Mouse (Mus musculus): ENCODE results near the gene Fam229a. TPM values are rescaled to one million over a fixed set of nuclear protein-coding genes. Genes with fewer than 3 reads are reported as not detected.

Fam229a gene
- polyA plus RNA-seq, 2 experiments: 0.44 to 0.54 TPM

- H3K36me3 ChIP-seq (replicated peaks; ENCODE audit: control insufficient read depth, insufficient read depth, low read depth): no peaks in the 10 kb centered on the region
- H3K4me1 ChIP-seq (replicated peaks; ENCODE audit: control insufficient read depth in 2 of 2, insufficient read depth in 2 of 2, low read length in 1 of 2): peaks cover 0 to 20% of the 10 kb centered on the region in 2 experiments; a peak in 3 of 4 replicates
- H3K27ac ChIP-seq: peak overlapping the region; percentile 57
- H3K9ac ChIP-seq (replicated peaks): peak overlapping the region; percentile 62
- DNase-seq (ENCODE audit: low read depth in 3 of 3, low spot score in 3 of 3) (peak; percentile 53 to 55 (median 54)), ATAC-seq (ENCODE audit: insufficient read depth) (peak; percentile 75)
- peak; percentile 24; the same call in 1 of the 2 replicates for TF ChIP-seq CTCF (IDR thresholded peaks at IDR 0.05; ENCODE audit: low read depth)
- TF ChIP-seq EP300 (IDR thresholded peaks at IDR 0.05; ENCODE audit: low read depth): no peak
- H3K9me3 ChIP-seq (ENCODE audit: control insufficient read depth, low read length): no peaks in the 10 kb centered on the region
- peaks cover 2% of the 10 kb centered on the region; the same call in 1 of the 2 replicates for H3K27me3 ChIP-seq (ENCODE audit: control insufficient read depth, insufficient read depth, low read length)
- H3K4me3 ChIP-seq (ENCODE audit: insufficient read depth in 1 of 2, low read depth in 2 of 2, low read length in 2 of 2): peak overlapping the region; percentile 54 to 73
- H3K4me2 ChIP-seq (ENCODE audit: low read depth): peak overlapping the region; percentile 67
- WGBS (ENCODE audit: insufficient replicate concordance): 3% methylated on average over 47 of the region's 49 CpGs
These were observed 9.9 kb downstream of the Fam229a start for GRCm38 (mm10) chr4:129500607-129501566.

GRCm38 (mm10) chr4:129502327-129502888 lies 11.4 kb downstream of the Fam229a start:
- TF ChIP-seq EP300 (IDR thresholded peaks at IDR 0.05; ENCODE audit: low read depth): no peak
- Histone ChIP-seq H3K4me2 (ENCODE audit: low read depth) (no peak overlapping the region), H3K27me3 (ENCODE audit: control insufficient read depth, insufficient read depth, low read length) (no peaks in the 10 kb centered on the region; the same call in 1 of the 2 replicates), H3K9me3 (ENCODE audit: control insufficient read depth, low read length) (no peaks in the 10 kb centered on the region), H3K4me3 (ENCODE audit: insufficient read depth in 1 of 2, low read depth in 2 of 2, low read length in 2 of 2) (no peak overlapping the region), H3K9ac (replicated peaks) (no peak overlapping the region), H3K4me1 (replicated peaks; ENCODE audit: control insufficient read depth in 2 of 2, insufficient read depth in 2 of 2, low read length in 1 of 2) (peaks cover 0 to 15% of the 10 kb centered on the region in 2 experiments; a peak in 3 of 4 replicates), H3K27ac (no peak overlapping the region), H3K36me3 (replicated peaks; ENCODE audit: control insufficient read depth, insufficient read depth, low read depth) (no peaks in the 10 kb centered on the region)
- DNase-seq (ENCODE audit: low read depth in 3 of 3, low spot score in 3 of 3) (no peak), ATAC-seq (ENCODE audit: insufficient read depth) (no peak)
- 29% methylated on average over 9 of the region's 9 CpGs for WGBS (ENCODE audit: insufficient replicate concordance)

GRCm38 (mm10) chr4:129502901-129503444 lies 12.0 kb downstream of the Fam229a start:
- Histone ChIP-seq H3K27me3 (ENCODE audit: control insufficient read depth, insufficient read depth, low read length) (no peaks in the 10 kb centered on the region; the same call in 1 of the 2 replicates), H3K9me3 (ENCODE audit: control insufficient read depth, low read length) (no peaks in the 10 kb centered on the region), H3K27ac (no peak overlapping the region), H3K36me3 (replicated peaks; ENCODE audit: control insufficient read depth, insufficient read depth, low read depth) (no peaks in the 10 kb centered on the region), H3K4me1 (replicated peaks; ENCODE audit: control insufficient read depth in 2 of 2, insufficient read depth in 2 of 2, low read length in 1 of 2) (peaks cover 0 to 14% of the 10 kb centered on the region in 2 experiments; a peak in 3 of 4 replicates), H3K4me2 (ENCODE audit: low read depth) (no peak overlapping the region), H3K4me3 (ENCODE audit: insufficient read depth in 1 of 2, low read depth in 2 of 2, low read length in 2 of 2) (no peak overlapping the region), H3K9ac (replicated peaks) (no peak overlapping the region)
- DNase-seq (ENCODE audit: low read depth in 3 of 3, low spot score in 3 of 3) (no peak), ATAC-seq (ENCODE audit: insufficient read depth) (no peak)
- TF ChIP-seq CTCF (IDR thresholded peaks at IDR 0.05; ENCODE audit: low read depth) (no peak), EP300 (IDR thresholded peaks at IDR 0.05; ENCODE audit: low read depth) (no peak)
- 34% methylated on average over 11 of the region's 11 CpGs for WGBS (ENCODE audit: insufficient replicate concordance)

- H3K9me3 ChIP-seq (ENCODE audit: control insufficient read depth, low read length): no peaks in the 10 kb centered on the region
- ATAC-seq (ENCODE audit: insufficient read depth) (no peak), DNase-seq (ENCODE audit: low read depth in 3 of 3, low spot score in 3 of 3) (no peak)
- no peaks in the 10 kb centered on the region for H3K36me3 ChIP-seq (replicated peaks; ENCODE audit: control insufficient read depth, insufficient read depth, low read depth)
- WGBS (ENCODE audit: insufficient replicate concordance): 68% methylated on average over 3 of the region's 3 CpGs
- H3K4me2 ChIP-seq (ENCODE audit: low read depth): no peak overlapping the region
- no peak overlapping the region for H3K4me3 ChIP-seq (ENCODE audit: insufficient read depth in 1 of 2, low read depth in 2 of 2, low read length in 2 of 2)
- H3K27ac ChIP-seq: no peak overlapping the region
- H3K9ac ChIP-seq (replicated peaks): no peak overlapping the region
- TF ChIP-seq CTCF (IDR thresholded peaks at IDR 0.05; ENCODE audit: low read depth) (no peak), EP300 (IDR thresholded peaks at IDR 0.05; ENCODE audit: low read depth) (no peak)
- H3K27me3 ChIP-seq (ENCODE audit: control insufficient read depth, insufficient read depth, low read length): no peaks in the 10 kb centered on the region; the same call in 1 of the 2 replicates
- peaks cover 0 to 6% of the 10 kb centered on the region in 2 experiments; a peak in 2 of 4 replicates for H3K4me1 ChIP-seq (replicated peaks; ENCODE audit: control insufficient read depth in 2 of 2, insufficient read depth in 2 of 2, low read length in 1 of 2)
These were observed 14.5 kb downstream of the Fam229a start for GRCm38 (mm10) chr4:129505511-129505910.

Data from liver, embryonic 14.5 days (tissue).